Mouse (Mus musculus) myocyte (in vitro differentiated cells): ENCODE measurements around the gene Creb3. TPM values are rescaled to one million over a fixed set of nuclear protein-coding genes. Genes with fewer than 3 reads are reported as not detected.

Source experiments
- H3K27me3 ChIP-seq: one replicate; pipeline ENCODE4 v1.6.1; 2011; ENCODE audit not compliant: control insufficient read depth, insufficient read depth, insufficient read length
- H3K36me3 ChIP-seq: one replicate; pipeline ENCODE4 v1.6.1; 2011; ENCODE audit not compliant: control insufficient read depth, insufficient read depth
- H3K4me2 ChIP-seq: one replicate; pipeline ENCODE4 v1.6.1; 2011; ENCODE audit warnings: low read depth, control low read depth
- H3K4me3 ChIP-seq: one replicate; pipeline ENCODE4 v1.5.1; 2011; ENCODE audit warnings: mild to moderate bottlenecking, control low read depth, moderate library complexity
- H3K79me2 ChIP-seq: one replicate; pipeline ENCODE4 v1.6.1; 2011; ENCODE audit not compliant: control insufficient read depth, insufficient read depth
- H3ac ChIP-seq: one replicate; pipeline ENCODE4 v1.6.1; 2011; ENCODE audit not compliant: control insufficient read depth, insufficient read length
- CEBPB ChIP-seq: IDR thresholded peaks from 2 replicates; pipeline ENCODE4 v1.6.1; 2011; ENCODE audit warnings: mild to moderate bottlenecking, moderate library complexity; ENCODE audit not compliant: poor library complexity, insufficient read depth, severe bottlenecking
- E2F4 ChIP-seq: IDR thresholded peaks from one replicate; pipeline ENCODE4 v1.6.1; 2011; ENCODE audit warnings: mild to moderate bottlenecking, control low read depth, moderate library complexity; ENCODE audit not compliant: insufficient read depth
- MAX ChIP-seq: IDR thresholded peaks from one replicate; pipeline ENCODE4 v1.6.1; 2011; ENCODE audit warnings: low read depth, mild to moderate bottlenecking, control low read depth
- MYOD1 ChIP-seq, 3 experiments: IDR thresholded peaks; one replicate each; pipeline ENCODE4 v1.6.1; 2011; ENCODE audit warnings: control low read depth in 2 of 3, low read depth in 2 of 3, mild to moderate bottlenecking in 2 of 3, moderate library complexity in 1 of 3; ENCODE audit not compliant: insufficient read length in 2 of 3, control insufficient read depth in 1 of 3
- MYOG ChIP-seq, 3 experiments: IDR thresholded peaks; one replicate each; pipeline ENCODE4 v1.6.1; 2011; ENCODE audit warnings: control low read depth in 2 of 3, low read depth in 2 of 3, mild to moderate bottlenecking in 2 of 3; ENCODE audit not compliant: insufficient read length in 2 of 3, control insufficient read depth in 1 of 3, insufficient read depth in 1 of 3
- POLR2A ChIP-seq: IDR thresholded peaks from one replicate; pipeline ENCODE4 v1.6.1; 2011; ENCODE audit warnings: low read depth, mild to moderate bottlenecking, control low read depth, moderate library complexity; ENCODE audit not compliant: insufficient read length
- POLR2AphosphoS2 ChIP-seq: IDR thresholded peaks from one replicate; pipeline ENCODE4 v1.6.1; 2011; ENCODE audit warnings: low read depth, control low read depth; ENCODE audit not compliant: insufficient read length
- REST ChIP-seq: IDR thresholded peaks from one replicate; pipeline ENCODE4 v1.6.1; 2011; ENCODE audit warnings: mild to moderate bottlenecking, control low read depth, moderate library complexity; ENCODE audit not compliant: insufficient read depth, insufficient read length
- SRF ChIP-seq: IDR thresholded peaks from one replicate; pipeline ENCODE4 v1.6.1; 2011; ENCODE audit warnings: low read depth; ENCODE audit not compliant: control insufficient read depth, insufficient read length
- TCF12 ChIP-seq: IDR thresholded peaks from one replicate; pipeline ENCODE4 v1.6.1; 2011; ENCODE audit warnings: mild to moderate bottlenecking, control low read depth; ENCODE audit not compliant: poor library complexity, insufficient read depth, severe bottlenecking
- TCF3 ChIP-seq: IDR thresholded peaks from one replicate; pipeline ENCODE4 v1.6.1; 2011; ENCODE audit warnings: low read depth, control low read depth; ENCODE audit not compliant: insufficient read length
- USF1 ChIP-seq: IDR thresholded peaks from one replicate; pipeline ENCODE4 v1.6.1; 2011; ENCODE audit warnings: low read depth, mild to moderate bottlenecking, control low read depth, moderate library complexity
- polyA plus RNA-seq: library from polyadenylated mRNA; unstranded; fragments of >200 nt; fragmentation: generic; extraction: Trizol; gene quantifications from one replicate; pipeline ENCODE4 v1.2.1, GENCODE M21; 2012; ENCODE audit warnings: missing spikeins

Gene Creb3
- polyA plus RNA-seq, 1 experiment: 73.9 TPM

DNA sequence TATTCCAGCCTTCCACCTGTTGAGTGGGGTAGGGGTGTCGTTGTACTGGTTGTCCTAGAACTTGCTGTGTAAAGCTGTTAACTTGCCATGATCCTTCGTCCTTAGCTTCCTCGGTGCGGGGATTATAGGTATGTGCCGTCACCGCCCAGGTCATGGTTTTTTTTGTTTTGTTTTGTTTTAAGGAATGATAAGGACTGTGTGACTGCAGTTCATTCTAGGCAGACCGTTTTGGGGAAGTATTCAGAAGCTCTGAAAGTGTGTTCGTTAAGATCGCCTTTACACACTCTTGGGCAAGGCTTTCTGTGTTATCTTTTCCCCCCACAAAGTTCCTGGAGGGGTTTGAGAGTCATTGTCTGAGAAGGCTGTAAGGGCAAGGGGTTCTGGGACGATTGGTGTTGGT lies 50.4 kb downstream of the Creb3 start:
- Histone ChIP-seq H3K4me3 (no peak overlapping the region), H3K27me3 (peaks cover 15% of the 10 kb centered on the region), H3ac (no peak overlapping the region), H3K4me2 (no peak overlapping the region), H3K79me2 (no peaks in the 10 kb centered on the region), H3K36me3 (no peaks in the 10 kb centered on the region)
- TF ChIP-seq SRF (no peak), USF1 (no peak), POLR2A (no peak), CEBPB (no peak), REST (no peak), TCF12 (no peak), MAX (no peak), MYOD1 (IDR thresholded peaks at IDR 0.05; ENCODE audit: control insufficient read depth in 1 of 3, insufficient read length in 2 of 3, low read depth in 2 of 3) (no peak), E2F4 (no peak), TCF3 (no peak), POLR2AphosphoS2 (no peak), MYOG (IDR thresholded peaks at IDR 0.05; ENCODE audit: control insufficient read depth in 1 of 3, insufficient read depth in 1 of 3, insufficient read length in 2 of 3, low read depth in 2 of 3) (no peak)

DNA sequence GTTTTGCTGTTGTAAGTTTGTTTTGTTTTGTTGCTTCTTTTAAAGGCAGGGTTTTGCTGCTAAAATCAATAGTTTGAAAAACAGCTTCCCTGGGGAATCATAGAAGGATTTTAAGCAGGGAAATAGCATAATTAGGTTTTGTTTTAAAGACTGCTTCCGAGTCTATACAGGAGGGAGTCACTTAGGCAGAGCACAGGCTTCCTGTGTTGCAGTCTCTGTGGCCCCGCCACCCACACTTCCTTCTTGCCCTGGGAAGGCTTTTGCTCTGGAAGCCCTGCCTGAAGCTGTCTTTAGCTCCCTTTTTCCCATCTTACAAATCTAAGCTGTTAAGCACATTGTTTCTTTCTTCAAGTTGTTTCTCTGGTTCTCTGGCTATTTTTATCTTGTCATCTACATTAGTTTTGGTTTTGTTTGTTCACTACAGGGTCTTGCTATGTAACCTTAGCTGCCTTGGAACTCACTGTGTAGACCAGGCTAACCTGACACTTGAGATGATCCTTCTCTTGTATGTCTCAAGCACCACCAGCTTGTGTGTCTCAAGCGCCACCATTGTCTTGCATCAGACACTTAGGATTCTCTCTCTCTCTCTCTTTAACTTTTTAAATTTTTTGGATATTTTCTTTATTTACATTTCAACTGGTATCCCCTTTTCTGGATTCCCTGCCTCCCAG lies 51.1 kb downstream of the Creb3 start:
- H3K79me2 ChIP-seq: no peaks in the 10 kb centered on the region
- no peak overlapping the region for H3ac ChIP-seq
- H3K27me3 ChIP-seq: peaks cover 15% of the 10 kb centered on the region
- TF ChIP-seq MYOG (IDR thresholded peaks at IDR 0.05; ENCODE audit: control insufficient read depth in 1 of 3, insufficient read depth in 1 of 3, insufficient read length in 2 of 3, low read depth in 2 of 3) (no peak), POLR2A (no peak), TCF12 (no peak), E2F4 (no peak), MYOD1 (IDR thresholded peaks at IDR 0.05; ENCODE audit: control insufficient read depth in 1 of 3, insufficient read length in 2 of 3, low read depth in 2 of 3) (no peak), USF1 (no peak), SRF (no peak), TCF3 (no peak), MAX (no peak), POLR2AphosphoS2 (no peak), CEBPB (no peak), REST (no peak)
- H3K36me3 ChIP-seq: no peaks in the 10 kb centered on the region
- H3K4me3 ChIP-seq: no peak overlapping the region
- H3K4me2 ChIP-seq: no peak overlapping the region

Other genes with a start within 250 kb of the Creb3 start
- 28.2 TPM for gene Rusc2, start 180.4 kb upstream of the Creb3 start, polyA plus RNA-seq
- 0.04 TPM for gene Fam166b, start 133.2 kb upstream of the Creb3 start, polyA plus RNA-seq
- 40.4 TPM for gene Tesk1, start 120.4 kb upstream of the Creb3 start, polyA plus RNA-seq
- gene Cd72, start 107.7 kb upstream of the Creb3 start, polyA plus RNA-seq: 0.74 TPM
- gene Sit1, start 78.6 kb upstream of the Creb3 start, polyA plus RNA-seq: not detected
- 111 TPM for gene Ccdc107, start 69.4 kb upstream of the Creb3 start, polyA plus RNA-seq
- 5.7 TPM for gene Arhgef39, start 62.6 kb upstream of the Creb3 start, polyA plus RNA-seq
- gene Car9, start 55.4 kb upstream of the Creb3 start, polyA plus RNA-seq: 10.7 TPM
- gene Tpm2, start 38.6 kb upstream of the Creb3 start, polyA plus RNA-seq: 2,542 TPM
- gene Tln1, start 359 bp downstream of the Creb3 start, polyA plus RNA-seq: 225 TPM
- gene Rgp1, start 16.4 kb downstream of the Creb3 start, polyA plus RNA-seq: 28.6 TPM
- 5.9 TPM for gene Gba2, start 16.5 kb downstream of the Creb3 start, polyA plus RNA-seq
- not detected for gene Msmp, start 22.2 kb downstream of the Creb3 start, polyA plus RNA-seq
- gene Npr2, start 69.6 kb downstream of the Creb3 start, polyA plus RNA-seq: 9.1 TPM
- 0.02 TPM for gene Spag8, start 91.3 kb downstream of the Creb3 start, polyA plus RNA-seq
- 99.1 TPM for gene Hint2, start 94.1 kb downstream of the Creb3 start, polyA plus RNA-seq
- 1.7 TPM for gene Tmem8b, start 106.6 kb downstream of the Creb3 start, polyA plus RNA-seq
- gene Fam221b, start 106.8 kb downstream of the Creb3 start, polyA plus RNA-seq: 3.4 TPM
- gene Olfr70, start 138.5 kb downstream of the Creb3 start, polyA plus RNA-seq: not detected
- gene Olfr71, start 147.9 kb downstream of the Creb3 start, polyA plus RNA-seq: not detected
- gene Hrct1, start 164.9 kb downstream of the Creb3 start, polyA plus RNA-seq: 0.78 TPM
- gene Spaar, start 167.7 kb downstream of the Creb3 start, polyA plus RNA-seq: 0.02 TPM
- gene Olfr159, start 208.7 kb downstream of the Creb3 start, polyA plus RNA-seq: not detected